8 mouse cellular contexts compared by ENCODE assay signal in genomic region chrX:137038000-137038483, GRCm38 (mm10). TPM values are rescaled to one million over a fixed set of nuclear protein-coding genes. Genes with fewer than 3 reads are reported as not detected.
DNase-seq lines count a peak whose midpoint lies in the region; ATAC-seq and TF ChIP-seq lines count a peak whose summit lies in the region.

TSS of gene Slc25a53 (minus strand) at chrX:137038302.

- in situ Hi-C loops in ES-E14 (cut with MboI; ENCODE audit: low sequenced_read_pairs in 2 of 2, unreplicated experiment in 2 of 2), result no loop called here

- H3K9me3 ChIP-seq in ES-E14 (ENCODE audit: control insufficient read depth, insufficient read depth, low read depth, low read length), result no peaks in the 10 kb centered on the region
- no peaks in the 10 kb centered on the region for H3K9me3 ChIP-seq in forebrain, embryonic 14.5 days (replicated peaks; ENCODE audit: control insufficient read depth, low read length)
- H3K9me3 ChIP-seq in liver, postnatal 0 days (ENCODE audit: low read length), result no peaks in the 10 kb centered on the region
- no peaks in the 10 kb centered on the region for H3K9me3 ChIP-seq in neural tube, embryonic 13.5 days

- H3K27ac ChIP-seq in ES-E14 (ENCODE audit: insufficient read depth, low read depth, low read length, poor library complexity, severe bottlenecking), result peak within 1 kb of the TSS; percentile 99
- H3K27ac ChIP-seq in forebrain, embryonic 14.5 days (ENCODE audit: low read depth, low read length), result peak within 1 kb of the TSS; percentile 76
- peak within 1 kb of the TSS; percentile 89 for H3K27ac ChIP-seq in liver, postnatal 0 days (ENCODE audit: low read depth)
- H3K27ac ChIP-seq in neural tube, embryonic 13.5 days (replicated peaks), result peak within 1 kb of the TSS; percentile 92

- H3K27me3 ChIP-seq in forebrain, embryonic 14.5 days (replicated peaks; ENCODE audit: control insufficient read depth, insufficient read depth, low read length), result no peaks in the 10 kb centered on the region
- H3K27me3 ChIP-seq in liver, postnatal 0 days (ENCODE audit: insufficient read depth, low read length), result no peaks in the 10 kb centered on the region
- H3K27me3 ChIP-seq in neural tube, embryonic 13.5 days, result no peaks in the 10 kb centered on the region

- peak within 1 kb of the TSS; percentile 83 to 86 for H3K4me3 ChIP-seq in ES-E14 (ENCODE audit: insufficient read depth in 1 of 2, low read depth in 1 of 2, low read length in 2 of 2, poor library complexity in 1 of 2, severe bottlenecking in 1 of 2)
- H3K4me3 ChIP-seq in forebrain, embryonic 14.5 days (ENCODE audit: low read depth, low read length), result peak within 1 kb of the TSS; percentile 46
- peak within 1 kb of the TSS; percentile 68 for H3K4me3 ChIP-seq in liver, postnatal 0 days (ENCODE audit: low read depth, low read length)
- peak within 1 kb of the TSS; percentile 50 for H3K4me3 ChIP-seq in neural tube, embryonic 13.5 days

- H3K4me1 ChIP-seq in ES-E14 (ENCODE audit: control insufficient read depth in 2 of 2, insufficient read depth in 2 of 2, low read length in 2 of 2, poor library complexity in 1 of 2), result peaks cover 5 to 6% of the 10 kb centered on the region in 2 experiments; a peak in 2 of 4 replicates
- H3K4me1 ChIP-seq in forebrain, embryonic 14.5 days (ENCODE audit: control insufficient read depth, insufficient read depth, low read length), result no peaks in the 10 kb centered on the region
- peaks cover 3% of the 10 kb centered on the region; the same call in 1 of the 2 replicates for H3K4me1 ChIP-seq in liver, postnatal 0 days (ENCODE audit: insufficient read depth)
- H3K4me1 ChIP-seq in neural tube, embryonic 13.5 days (replicated peaks), result peaks cover 7% of the 10 kb centered on the region

- WGBS in forebrain, embryonic 14.5 days, result 37% methylated on average over 31 of the region's 31 CpGs
- 34% methylated on average over 30 of the region's 31 CpGs for WGBS in liver, postnatal 0 days (ENCODE audit: insufficient replicate concordance)
- WGBS in neural tube, embryonic 13.5 days, result 17% methylated on average over 31 of the region's 31 CpGs

- peak within 1 kb of the TSS; percentile 60 for H3K4me2 ChIP-seq in forebrain, embryonic 14.5 days (ENCODE audit: low read length)
- H3K4me2 ChIP-seq in liver, postnatal 0 days (ENCODE audit: low read depth, low read length), result peak within 1 kb of the TSS; percentile 68
- H3K4me2 ChIP-seq in neural tube, embryonic 13.5 days, result peak within 1 kb of the TSS; percentile 64

- peak; percentile 73 for DNase-seq in ES-E14 (ENCODE audit: low read depth, low spot score)
- DNase-seq in cerebellum, adult 11 months, result peak; percentile 73
- DNase-seq in forebrain, embryonic 14.5 days (ENCODE audit: low spot score), result peak; percentile 88
- peak; percentile 82 to 88 for DNase-seq in heart, postnatal 14 days
- DNase-seq in layer of hippocampus, adult 11-12 months (ENCODE audit: low spot score), result peak; percentile 83
- peak; percentile 83 for DNase-seq in liver, postnatal 0 days
- DNase-seq in telencephalon, adult 2 months (ENCODE audit: low read depth, low spot score), result peak; percentile 75

- TF ChIP-seq CTCF in liver, postnatal 0 days (IDR thresholded peaks at IDR 0.05; ENCODE audit: low read depth), result no peak

- no peak for TF ChIP-seq EP300 in liver, postnatal 0 days (IDR thresholded peaks at IDR 0.05; ENCODE audit: low read depth)

- H3K36me3 ChIP-seq in ES-E14 (ENCODE audit: control insufficient read depth, insufficient read depth, low read length, poor library complexity, severe bottlenecking), result no peaks in the 10 kb centered on the region
- no peaks in the 10 kb centered on the region for H3K36me3 ChIP-seq in forebrain, embryonic 14.5 days (ENCODE audit: control insufficient read depth, insufficient read depth, low read length)
- H3K36me3 ChIP-seq in liver, postnatal 0 days (replicated peaks; ENCODE audit: insufficient read depth, low read length), result no peaks in the 10 kb centered on the region
- no peaks in the 10 kb centered on the region for H3K36me3 ChIP-seq in neural tube, embryonic 13.5 days

- H3K9ac ChIP-seq in ES-E14 (ENCODE audit: insufficient read depth, low read depth, low read length, poor library complexity, severe bottlenecking), result peak within 1 kb of the TSS; percentile 93
- peak within 1 kb of the TSS; percentile 68 for H3K9ac ChIP-seq in forebrain, embryonic 14.5 days (ENCODE audit: low read length)
- peak within 1 kb of the TSS; percentile 72 for H3K9ac ChIP-seq in liver, postnatal 0 days (replicated peaks)
- H3K9ac ChIP-seq in neural tube, embryonic 13.5 days, result peak within 1 kb of the TSS; percentile 71

- intact Hi-C loops in heart, postnatal 14 days (cut with DNase I), result no loop called here

- ATAC-seq in forebrain, embryonic 14.5 days, result peak; percentile 96
- ATAC-seq in liver, postnatal 0 days, result peak; percentile 94
- peak; percentile 97 for ATAC-seq in neural tube, embryonic 13.5 days (ENCODE audit: low read depth)

TF ChIP-seq in ES-E14, 5 proteins besides CTCF, POLR2A, EP300 and RAD21:
- TF ChIP-seq HCFC1 (IDR thresholded peaks at IDR 0.05; ENCODE audit: borderline replicate concordance, insufficient read depth, low read length) (peak; percentile 68), ZC3H11A (IDR thresholded peaks at IDR 0.05; ENCODE audit: borderline replicate concordance, low read depth, low read length) (no peak)
TF ChIP-seq in ES-E14: peak in this region for 1.

RNA-seq across cellular contexts. Expression of gene Slc25a53, which starts in this region (rescaled TPM):
- 5.4 and 8.3 TPM in 2 replicates for total RNA-seq in ES-E14 (2012; rRNA removed)
- 18.1 and 20.9 TPM in 2 replicates for polyA plus RNA-seq in forebrain, embryonic 14.5 days (2014; fragmentation: Nextera tagmentation; extraction: Ambion mirVana)
- 1 to 10 TPM; 4.2 to 5.0 TPM for total RNA-seq in heart, postnatal 14 days (2021)
- polyA plus RNA-seq in liver, postnatal 0 days (2015; fragmentation: Nextera tagmentation; extraction: Ambion mirVana), result 2.0 and 2.5 TPM in 2 replicates
- polyA plus RNA-seq in neural tube, embryonic 13.5 days (2015; fragmentation: Nextera tagmentation; extraction: Ambion mirVana), result 13.1 and 15.8 TPM in 2 replicates

Comparison
In these comparisons a context has a peak if more than half of its experiments do, and no peak if none do; other contexts are left out.
1. Peak in every context shown above with its lines: DNase-seq, ATAC-seq, H3K4me3 ChIP-seq and H3K27ac ChIP-seq.